Mouse (Mus musculus): ENCODE results near the gene Bcl2l1. TPM values are rescaled to one million over a fixed set of nuclear protein-coding genes. Genes with fewer than 3 reads are reported as not detected.

The Bcl2l1 gene
- total and polyA plus RNA-seq, 3 experiments, result 21.3 to 80.3 (median 34.5) TPM

DNA sequence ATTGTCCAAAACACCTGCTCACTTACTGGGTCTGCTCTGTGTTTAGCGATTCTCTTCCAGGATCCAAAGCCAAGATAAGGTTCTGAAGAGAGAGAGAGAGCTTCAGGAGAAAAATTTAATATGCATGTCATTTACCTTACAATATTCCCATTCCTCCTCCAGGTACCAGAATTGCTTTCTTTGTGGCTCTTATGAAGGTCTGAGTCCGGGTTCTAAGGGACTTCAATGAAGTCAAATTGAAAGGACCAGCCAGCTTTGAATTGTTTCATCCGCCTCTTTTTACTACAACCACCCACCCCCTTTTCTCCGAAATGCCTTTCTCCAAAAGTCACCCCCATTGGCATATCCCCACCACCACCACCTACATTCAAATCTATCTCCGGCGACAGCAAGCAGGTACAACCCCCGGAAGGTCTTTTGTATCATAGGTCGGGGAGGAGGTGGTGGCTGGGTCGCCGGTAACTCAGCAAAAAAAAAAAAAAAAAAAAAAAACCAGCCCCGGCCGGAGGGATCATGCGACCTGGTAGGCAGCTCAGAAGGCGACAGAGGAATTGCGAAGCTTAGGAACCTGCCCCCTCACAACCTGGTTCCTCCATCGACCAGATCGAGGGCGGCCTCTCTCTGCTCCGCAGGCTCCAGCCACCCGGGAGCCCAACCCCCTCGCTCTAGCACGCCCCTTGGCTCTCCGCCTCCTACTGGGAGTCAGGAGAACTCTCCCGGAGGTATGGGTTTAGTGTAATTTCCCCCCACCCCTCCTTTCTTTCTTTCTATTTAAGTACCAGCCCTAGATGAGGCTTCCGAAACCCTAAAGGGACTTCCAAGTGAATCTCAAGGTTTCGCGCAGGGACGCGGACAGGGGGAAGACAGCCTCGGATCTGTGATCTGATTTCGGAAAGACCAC is 1.3 kb downstream of the Bcl2l1 start:
- peak; percentile 87 for DNase-seq (ENCODE audit: extremely low read depth)
- Histone ChIP-seq H3K9ac (ENCODE audit: insufficient read depth, low read depth) (peak overlapping the region; percentile 78), H3K4me1 (ENCODE audit: control insufficient read depth in 1 of 2, insufficient read depth in 2 of 2) (peaks cover 2 to 55% of the 10 kb centered on the region in 2 experiments; a peak in 3 of 4 replicates), H3K4me2 (ENCODE audit: insufficient read depth, low read depth, poor library complexity, severe bottlenecking) (peak overlapping the region; percentile 99), H3K27me3 (replicated peaks) (peaks cover 3% of the 10 kb centered on the region), H3K27ac (ENCODE audit: insufficient read depth, low read depth) (peak overlapping the region; percentile 80), H3K79me2 (replicated peaks; ENCODE audit: control insufficient read depth, extremely low read depth, insufficient read depth, poor library complexity, severe bottlenecking) (peaks cover 46% of the 10 kb centered on the region), H3K36me3 (replicated peaks in 1 of 2; ENCODE audit: control insufficient read depth in 1 of 2, insufficient read depth in 1 of 2, low read length in 1 of 2) (peaks cover 6 to 7% of the 10 kb centered on the region in 2 experiments), H3K9me3 (replicated peaks; ENCODE audit: low read length) (no peaks in the 10 kb centered on the region), H3K4me3 (replicated peaks in 1 of 3; ENCODE audit: low read depth in 2 of 3, low read length in 2 of 3, poor library complexity in 1 of 3) (peak overlapping the region; percentile 61 to 85 (median 81))
- dilution Hi-C loops (cut with MboI; ENCODE audit: extremely low pct_ligation_motif_present, extremely low pct_unique_long_range_greater_than_20kb, low sequenced_read_pairs), result no loop called here
- in situ Hi-C loops (cut with MboI; ENCODE audit: low pct_ligation_motif_present, low pct_unique_long_range_greater_than_20kb, low sequenced_read_pairs), result loop anchor here (5.0 kb wide), 2 partner anchors 128 to 213 kb away; no protein-coding TSS in a partner anchor
- TF ChIP-seq JUND (conservative IDR thresholded peaks at IDR 0.05; ENCODE audit: low read depth, low read length), result 0 out of 2 replicates have a peak, but pooled peaks have one; percentile 25
- TF ChIP-seq NELFE (IDR thresholded peaks at IDR 0.05; ENCODE audit: low read depth, low read length), result no peak; the same call in 1 of the 2 replicates
- TF ChIP-seq IRF4 (IDR thresholded peaks at IDR 0.05; ENCODE audit: low read depth, low read length), result peak; percentile 92
- peak; percentile 76 for TF ChIP-seq MAX (IDR thresholded peaks at IDR 0.05; ENCODE audit: low read length)
- no peak for TF ChIP-seq PAX5 (IDR thresholded peaks at IDR 0.05; ENCODE audit: low read length)
- TF ChIP-seq CHD2 (IDR thresholded peaks at IDR 0.05; ENCODE audit: low read length), result peak; percentile 93
- peak; percentile 78 for TF ChIP-seq SMC3 (IDR thresholded peaks at IDR 0.05; ENCODE audit: low read depth, low read length)
- peak; percentile 70; the same call in 1 of the 2 replicates for TF ChIP-seq BHLHE40 (IDR thresholded peaks at IDR 0.05; ENCODE audit: low read depth, low read length)
- peak; percentile 81 for TF ChIP-seq ZMIZ1 (IDR thresholded peaks at IDR 0.05; ENCODE audit: low read depth, low read length)
- no peak for TF ChIP-seq GABPA (IDR thresholded peaks at IDR 0.05; ENCODE audit: insufficient replicate concordance, low read depth, low read length)
- TF ChIP-seq CHD1 (IDR thresholded peaks at IDR 0.05; ENCODE audit: low read depth, low read length), result peak; percentile 93
- peak; percentile 76 for TF ChIP-seq SIN3A (IDR thresholded peaks at IDR 0.05; ENCODE audit: low read length)
- TF ChIP-seq TCF12 (IDR thresholded peaks at IDR 0.05; ENCODE audit: low read depth, low read length), result peak; percentile 75
- peak; percentile 31; the same call in 1 of the 2 replicates for TF ChIP-seq NRF1 (IDR thresholded peaks at IDR 0.05; ENCODE audit: low read depth, low read length)
- 0 out of 2 replicates have a peak, but pooled peaks have one; percentile 55 for TF ChIP-seq KAT2A (IDR thresholded peaks at IDR 0.05; ENCODE audit: insufficient replicate concordance, low read length)
- peak; percentile 89 for TF ChIP-seq MXI1 (IDR thresholded peaks at IDR 0.05; ENCODE audit: low read depth, low read length)
- TF ChIP-seq MYC (IDR thresholded peaks at IDR 0.05; ENCODE audit: low read depth, low read length), result peak; percentile 74; the same call in 1 of the 2 replicates
- no peak for TF ChIP-seq JUN (IDR thresholded peaks at IDR 0.05; ENCODE audit: insufficient read depth, low read depth, low read length)
- no peak for TF ChIP-seq E2F4 (IDR thresholded peaks at IDR 0.05; ENCODE audit: insufficient replicate concordance, low read depth, low read length)
- TF ChIP-seq ELF1 (IDR thresholded peaks at IDR 0.05; ENCODE audit: low read depth, low read length), result peak; percentile 56; the same call in 1 of the 2 replicates
- TF ChIP-seq ZKSCAN1 (IDR thresholded peaks at IDR 0.05; ENCODE audit: borderline replicate concordance, low read depth, low read length), result 0 out of 2 replicates have a peak, but pooled peaks have one; percentile 6
- peak; percentile 97 for TF ChIP-seq MAZ (IDR thresholded peaks at IDR 0.05; ENCODE audit: low read depth, low read length)
- TF ChIP-seq ZNF384 (IDR thresholded peaks at IDR 0.05; ENCODE audit: low read depth, low read length), result peak; percentile 96
- peak; percentile 37; the same call in 1 of the 2 replicates for TF ChIP-seq UBTF (IDR thresholded peaks at IDR 0.05; ENCODE audit: low read depth, low read length)
- peak; percentile 68 for TF ChIP-seq ETS1 (conservative IDR thresholded peaks at IDR 0.05; ENCODE audit: low read depth, low read length)
- TF ChIP-seq HCFC1 (IDR thresholded peaks at IDR 0.05; ENCODE audit: low read depth, low read length), result no peak; the same call in none of the 2 replicates
- peak; percentile 67 for TF ChIP-seq EP300 (IDR thresholded peaks at IDR 0.05; ENCODE audit: low read length)
- TF ChIP-seq MEF2A (IDR thresholded peaks at IDR 0.05; ENCODE audit: borderline replicate concordance, low read depth, low read length), result peak; percentile 91
- TF ChIP-seq POLR2A (IDR thresholded peaks at IDR 0.05; ENCODE audit: low read depth, low read length), result peak; percentile 43
- TF ChIP-seq TBP (conservative IDR thresholded peaks at IDR 0.05; ENCODE audit: low read depth, low read length), result 0 out of 2 replicates have a peak, but pooled peaks have one; percentile 65
- TF ChIP-seq USF1 (IDR thresholded peaks at IDR 0.05; ENCODE audit: low read depth, low read length), result no peak
- TF ChIP-seq RAD21 (IDR thresholded peaks at IDR 0.05; ENCODE audit: low read depth, low read length), result peak; percentile 55
- peak; percentile 48; the same call in 1 of the 2 replicates for TF ChIP-seq MAFK (IDR thresholded peaks at IDR 0.05; ENCODE audit: insufficient replicate concordance, low read length)
- TF ChIP-seq USF2 (conservative IDR thresholded peaks at IDR 0.05; ENCODE audit: low read depth, low read length), result no peak
- peak in 1 of 2 experiments; percentile 72; a peak in 2 of 4 replicates for TF ChIP-seq CTCF (conservative IDR thresholded peaks at IDR 0.05 in 1 of 2, IDR thresholded peaks at IDR 0.05 in 1 of 2; ENCODE audit: low read depth in 2 of 2, low read length in 2 of 2)
- TF ChIP-seq POLR2AphosphoS2 (IDR thresholded peaks at IDR 0.05; ENCODE audit: low read depth, low read length), result no peak
- peak; percentile 85 for TF ChIP-seq RCOR1 (conservative IDR thresholded peaks at IDR 0.05; ENCODE audit: low read depth, low read length)

Measured in CH12.LX (cell line).